Mouse (Mus musculus): ENCODE measurements around the gene 5330417C22Rik.

GRCm38 (mm10) chr3:108508745-108509474 is 27.4 kb downstream of the 5330417C22Rik start:
- no peak for TF ChIP-seq CTCF (IDR thresholded peaks at IDR 0.05; ENCODE audit: borderline replicate concordance, control insufficient read depth, extremely low read depth, insufficient read depth, low read length, poor library complexity)
- no peak for TF ChIP-seq POLR2A (IDR thresholded peaks at IDR 0.05; ENCODE audit: control insufficient read depth, extremely low read depth, insufficient read depth, low read length, poor library complexity)
